Mouse (Mus musculus) spleen, adult 2 months (tissue): ENCODE results near the gene Apobec2. TPM values are rescaled to one million over a fixed set of nuclear protein-coding genes. Genes with fewer than 3 reads are reported as not detected.

Experiments used
- DNase-seq, 2 experiments: peaks; one replicate each; pipeline versions ENCODE4 v3.0.0 to v3.0.0-alpha.2; 2012 to 2021; ENCODE audit warnings: low spot score in 2 of 2, low read depth in 1 of 2
- H3K27ac ChIP-seq: fragments of 200-500 bp; 2 replicates; pipeline ENCODE4 v1.5.1; 2012; ENCODE audit warnings: low read length, inconsistent platforms; ENCODE audit not compliant: insufficient read depth
- H3K27me3 ChIP-seq: fragments of 200-500 bp; 2 replicates; pipeline ENCODE4 v1.6.1; 2012; ENCODE audit warnings: mild to moderate bottlenecking, moderate library complexity, low read length, inconsistent platforms; ENCODE audit not compliant: control insufficient read depth, insufficient read depth
- H3K36me3 ChIP-seq: fragments of 200-500 bp; 2 replicates; pipeline ENCODE4 v1.6.1; 2012; ENCODE audit warnings: mild to moderate bottlenecking, low read length, inconsistent platforms; ENCODE audit not compliant: control insufficient read depth, insufficient read depth
- H3K4me1 ChIP-seq: fragments of 200-500 bp; 2 replicates; pipeline ENCODE4 v1.6.1; 2011; ENCODE audit warnings: inconsistent platforms; ENCODE audit not compliant: control insufficient read depth, insufficient read depth, insufficient read length
- H3K4me3 ChIP-seq: fragments of 200-500 bp; 2 replicates; pipeline ENCODE4 v1.5.1; 2011; ENCODE audit warnings: mild to moderate bottlenecking, inconsistent platforms; ENCODE audit not compliant: insufficient read depth, insufficient read length; ENCODE audit errors: extremely low read depth
- CTCF ChIP-seq: fragments of 200-500 bp; IDR thresholded peaks from 2 replicates; pipeline ENCODE4 v1.5.1; 2011; ENCODE audit warnings: mild to moderate bottlenecking, inconsistent platforms; ENCODE audit not compliant: insufficient read depth, insufficient read length, insufficient replicate concordance; ENCODE audit errors: extremely low read depth
- POLR2A ChIP-seq: fragments of 200-500 bp; IDR thresholded peaks from 2 replicates; pipeline ENCODE4 v1.6.1; 2011; ENCODE audit warnings: low read depth, low read length, inconsistent platforms
- WGBS: fragments of 180-500 bp; shearing (Covaris S2); methylation state at CpG from one replicate; pipeline ENCODE4 v1.1.7; 2018; 5-methylcytosine and 5-hydroxymethylcytosine counted together
- polyA plus RNA-seq: library from polyadenylated mRNA; depleted of rRNA; stranded (reverse); fragments of >200 nt; gene quantifications from 2 replicates; pipeline ENCODE4 v1.2.3, GENCODE M21; 2012

The Apobec2 gene
- polyA plus RNA-seq, 1 experiment: 0.29 TPM

DNA sequence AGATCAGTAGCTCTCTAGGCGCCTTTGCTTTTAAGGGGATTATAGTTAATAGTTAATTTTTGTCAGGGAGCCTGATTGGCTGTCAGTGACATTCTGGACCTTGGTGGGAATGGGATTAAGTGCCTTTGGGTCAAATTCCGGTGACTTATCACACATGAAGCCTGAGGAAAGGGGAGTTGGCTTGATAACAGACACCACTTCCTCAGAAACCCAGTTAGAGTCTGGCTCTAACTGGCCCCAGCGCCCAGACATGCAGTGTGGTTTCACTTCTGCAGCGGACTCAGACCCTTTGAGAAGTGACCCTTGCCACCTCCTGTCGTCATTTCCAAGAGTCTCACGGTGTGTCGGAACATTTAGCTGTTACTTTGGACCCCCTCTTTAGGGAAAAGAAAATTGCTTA is 14.6 kb downstream of the Apobec2 start:
- peaks cover 10% of the 10 kb centered on the region; the same call in 1 of the 2 replicates for H3K4me1 ChIP-seq
- peaks cover 22% of the 10 kb centered on the region for H3K36me3 ChIP-seq
- no peak for DNase-seq
- H3K27ac ChIP-seq: peak overlapping the region; percentile 34
- no peaks in the 10 kb centered on the region for H3K27me3 ChIP-seq
- TF ChIP-seq POLR2A: no peak
- no peak overlapping the region for H3K4me3 ChIP-seq
- 22% methylated on average over 7 of the region's 7 CpGs for WGBS

- H3K36me3 ChIP-seq: peaks cover 25% of the 10 kb centered on the region
- peaks cover 10% of the 10 kb centered on the region; the same call in 1 of the 2 replicates for H3K4me1 ChIP-seq
- no peak for DNase-seq
- TF ChIP-seq CTCF (no peak), POLR2A (no peak)
- 0 out of 2 replicates have a peak overlapping the region, but pooled peaks have one; percentile 34 for H3K27ac ChIP-seq
- WGBS: 79% methylated on average over 6 of the region's 6 CpGs
- H3K4me3 ChIP-seq: no peak overlapping the region
- no peaks in the 10 kb centered on the region for H3K27me3 ChIP-seq
Measured at GRCm38 (mm10) chr17:48417521-48417920, 15.2 kb downstream of the Apobec2 start.

DNA sequence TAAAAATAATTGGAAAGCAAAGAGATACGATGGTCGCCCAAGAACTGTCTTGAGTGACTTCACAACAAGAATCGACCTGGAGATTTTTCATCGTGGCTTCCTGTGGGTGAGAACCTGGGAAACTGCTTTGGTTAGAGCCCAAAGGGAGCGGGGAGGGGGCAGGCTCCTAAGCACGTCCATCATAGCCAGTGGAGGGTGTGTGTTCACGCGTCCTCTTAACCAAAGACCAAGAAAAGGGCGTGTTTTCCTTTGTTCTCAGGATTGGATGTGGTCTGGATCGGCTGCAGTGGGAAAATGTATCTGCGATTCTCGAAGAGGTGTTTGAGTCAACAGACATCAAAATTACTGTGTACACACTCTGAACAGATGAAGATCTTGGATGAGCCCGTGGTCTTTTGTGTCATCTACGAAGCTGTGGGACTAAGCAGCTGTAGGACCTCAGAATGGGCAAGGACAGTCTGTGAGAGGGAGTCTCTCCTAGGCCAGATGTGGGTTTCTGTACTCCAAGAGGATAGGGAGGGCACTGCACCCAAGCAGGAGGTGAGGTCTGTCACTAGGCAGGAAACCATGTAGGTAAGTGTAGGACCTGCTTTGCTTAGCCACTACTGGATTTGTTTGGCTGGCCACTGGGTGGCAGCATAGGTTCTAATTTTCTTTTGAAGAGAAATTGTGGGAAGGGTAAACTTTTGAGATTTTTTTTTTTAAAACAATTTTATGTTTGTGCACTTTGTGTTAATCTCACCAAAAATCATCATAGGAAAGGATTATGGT is 16.1 kb downstream of the Apobec2 start:
- TF ChIP-seq POLR2A (no peak), CTCF (peak; percentile 12; the same call in 1 of the 2 replicates)
- DNase-seq: peak; percentile 35 to 73
- Histone ChIP-seq H3K36me3 (peaks cover 26% of the 10 kb centered on the region), H3K4me1 (peaks cover 10% of the 10 kb centered on the region; the same call in 1 of the 2 replicates), H3K4me3 (no peak overlapping the region), H3K27ac (no peak overlapping the region), H3K27me3 (no peaks in the 10 kb centered on the region)
- 91% methylated on average over 14 of the region's 14 CpGs for WGBS

GRCm38 (mm10) chr17:48416011-48416410 is 16.7 kb downstream of the Apobec2 start:
- 89% methylated on average over 7 of the region's 7 CpGs for WGBS
- H3K27me3 ChIP-seq: no peaks in the 10 kb centered on the region
- peaks cover 10% of the 10 kb centered on the region; the same call in 1 of the 2 replicates for H3K4me1 ChIP-seq
- no peak overlapping the region for H3K27ac ChIP-seq
- no peak for DNase-seq
- no peak for TF ChIP-seq CTCF
- TF ChIP-seq POLR2A: no peak
- peaks cover 26% of the 10 kb centered on the region for H3K36me3 ChIP-seq
- H3K4me3 ChIP-seq: no peak overlapping the region

GRCm38 (mm10) chr17:48411241-48411640 is 21.5 kb downstream of the Apobec2 start:
- Histone ChIP-seq H3K27ac (peak overlapping the region; percentile 29; the same call in 1 of the 2 replicates), H3K27me3 (no peaks in the 10 kb centered on the region), H3K36me3 (peaks cover 17% of the 10 kb centered on the region), H3K4me1 (peaks cover 6% of the 10 kb centered on the region; the same call in 1 of the 2 replicates), H3K4me3 (no peak overlapping the region; the same call in 1 of the 2 replicates)
- WGBS: 46% methylated on average over 8 of the region's 8 CpGs
- TF ChIP-seq POLR2A: no peak
- TF ChIP-seq CTCF: no peak
- no peak for DNase-seq

DNA sequence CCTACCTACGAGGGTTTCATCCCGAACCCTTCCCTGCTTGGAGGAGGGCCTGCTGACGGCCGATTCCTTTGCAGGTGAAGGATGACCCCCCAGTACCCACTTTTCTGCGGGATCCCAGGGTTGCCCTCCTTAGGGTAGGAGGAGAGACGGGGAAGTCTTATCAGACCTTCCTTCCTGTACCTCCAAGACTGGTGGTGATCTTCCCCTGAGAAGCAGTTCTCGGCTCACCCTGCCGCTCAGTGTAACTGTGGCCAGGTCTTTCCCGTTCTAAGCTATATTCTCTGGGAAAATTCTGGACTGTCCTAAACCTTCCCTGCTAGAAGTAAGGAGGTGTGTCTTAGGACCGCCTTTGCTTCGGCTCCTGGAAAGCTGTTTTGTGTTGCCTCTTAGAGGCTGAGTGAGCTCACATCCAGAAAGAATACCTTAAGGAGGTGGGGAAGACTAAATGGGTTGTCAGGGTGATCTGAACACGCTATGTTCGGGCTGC is 22.4 kb downstream of the Apobec2 start:
- Histone ChIP-seq H3K27me3 (no peaks in the 10 kb centered on the region), H3K4me1 (peaks cover 6% of the 10 kb centered on the region; the same call in 1 of the 2 replicates), H3K36me3 (peaks cover 12% of the 10 kb centered on the region), H3K27ac (peak overlapping the region; percentile 97), H3K4me3 (peak overlapping the region; percentile 88)
- no peak for DNase-seq
- WGBS: under 1% methylated on average over 13 of the region's 13 CpGs
- no peak for TF ChIP-seq CTCF
- no peak for TF ChIP-seq POLR2A
